Mouse (Mus musculus): ENCODE measurements at regions not wholly inside any gene's neighbourhood (a gene's known extent, or its start where the extent isn't known, plus 50 kb on each side); places are given as distances from the start of the nearest gene placed in this dataset.
"Not testable (repeated sequence)": the region's sequence is repeated elsewhere in the genome, so short reads cannot be mapped to it uniquely, and the experiment has no call there.

DNA sequence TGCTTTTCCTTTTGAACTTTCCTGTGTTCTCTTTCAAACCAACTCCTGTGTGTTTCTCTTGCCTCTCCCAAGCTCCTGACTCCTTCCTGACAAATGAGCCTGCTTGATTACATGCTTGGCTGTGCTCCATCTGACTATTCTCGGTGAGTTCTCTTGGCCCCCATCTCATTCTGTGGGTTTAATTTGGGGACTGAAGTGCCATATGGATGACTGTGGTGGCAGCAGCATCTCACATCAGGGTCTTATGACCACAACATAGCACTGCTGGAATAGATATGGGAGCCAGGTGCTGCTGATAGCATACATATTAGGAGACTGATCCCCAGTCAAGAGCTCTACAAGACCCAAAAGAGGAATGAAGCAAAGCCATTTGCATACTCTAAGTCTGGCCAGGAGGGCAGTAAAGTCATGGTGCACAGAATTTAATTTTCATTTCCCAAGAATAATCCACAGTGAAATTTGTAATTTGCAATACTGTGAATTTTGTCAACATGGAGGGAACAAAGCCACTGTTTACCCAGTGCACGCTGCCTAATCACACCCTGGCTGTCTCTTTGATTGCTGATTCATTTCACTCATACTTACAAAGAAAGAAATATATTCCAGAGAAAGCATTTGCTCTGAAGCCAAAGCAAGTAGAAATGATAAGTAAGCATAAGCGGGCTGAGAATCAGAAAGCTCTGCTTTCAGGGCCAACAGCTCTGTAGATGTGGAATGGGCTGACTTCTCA, 1478.4 kb upstream of the Gm7489 start:
- DNase-seq (ENCODE audit: low spot score) = no peak

DNA sequence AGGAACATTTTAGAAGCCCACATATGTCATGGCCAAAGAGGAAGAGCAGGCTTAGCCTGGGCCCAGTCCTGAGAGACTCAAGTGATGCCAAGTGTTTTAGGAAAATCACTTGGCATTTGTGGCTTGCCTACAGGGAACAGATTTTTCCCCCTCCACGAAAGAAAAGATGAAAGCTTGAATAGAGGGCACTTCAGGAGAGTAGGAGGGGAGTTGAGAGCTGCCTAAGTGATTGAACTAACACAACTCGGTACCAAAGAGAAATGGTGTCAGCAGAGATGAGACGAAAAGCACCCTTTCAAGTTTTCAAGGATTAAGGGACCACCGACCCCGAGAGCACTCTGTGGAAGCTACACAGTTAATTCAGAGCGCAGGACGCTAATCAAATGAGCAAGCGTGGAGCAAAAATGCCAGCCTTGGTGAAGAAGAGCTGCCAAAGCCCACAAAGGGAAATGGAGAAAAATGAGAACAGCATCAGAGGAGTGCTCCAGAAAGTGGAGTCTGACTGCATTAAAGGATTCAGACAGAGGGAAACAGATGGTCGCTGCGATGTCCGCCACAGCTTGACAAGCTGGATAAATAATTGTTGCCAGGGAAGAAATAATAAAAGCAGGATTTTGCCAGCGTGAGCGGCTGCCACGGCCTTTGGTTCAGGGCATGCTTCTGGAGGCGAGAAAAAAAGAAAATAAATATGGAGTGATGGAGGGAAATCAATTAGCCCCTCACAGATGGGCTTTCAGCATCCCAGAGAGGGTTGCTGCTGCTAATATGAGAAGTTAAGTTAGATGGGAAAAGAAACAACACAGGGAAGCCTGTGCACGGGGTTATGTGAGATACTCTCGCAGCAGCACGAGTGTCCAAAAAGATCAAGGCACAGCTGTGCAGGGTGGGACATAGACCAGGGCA, 1471.6 kb upstream of the Gm7489 start:
- no peak for DNase-seq (ENCODE audit: low spot score)

DNA sequence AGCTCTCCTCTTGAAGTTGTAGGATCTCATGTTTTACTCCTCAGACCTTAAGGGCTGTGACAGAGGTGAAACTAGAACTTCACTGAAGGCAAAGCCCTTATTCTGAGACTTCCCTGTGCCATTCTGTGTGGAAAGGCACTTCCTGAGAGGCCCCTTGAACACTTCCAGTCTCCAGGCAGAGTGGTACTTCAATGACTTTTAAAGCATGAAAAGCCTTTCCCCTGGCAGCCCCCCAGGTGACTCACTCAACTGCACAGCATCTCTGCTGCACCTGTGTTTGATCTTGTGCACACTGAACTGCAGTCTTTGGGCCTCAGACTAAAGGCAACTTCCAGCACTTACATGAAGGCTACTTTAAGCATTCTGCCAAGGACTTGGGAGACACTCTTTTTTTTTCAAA, 1458.7 kb upstream of the Gm7489 start:
- DNase-seq (ENCODE audit: low spot score) = no peak

DNA sequence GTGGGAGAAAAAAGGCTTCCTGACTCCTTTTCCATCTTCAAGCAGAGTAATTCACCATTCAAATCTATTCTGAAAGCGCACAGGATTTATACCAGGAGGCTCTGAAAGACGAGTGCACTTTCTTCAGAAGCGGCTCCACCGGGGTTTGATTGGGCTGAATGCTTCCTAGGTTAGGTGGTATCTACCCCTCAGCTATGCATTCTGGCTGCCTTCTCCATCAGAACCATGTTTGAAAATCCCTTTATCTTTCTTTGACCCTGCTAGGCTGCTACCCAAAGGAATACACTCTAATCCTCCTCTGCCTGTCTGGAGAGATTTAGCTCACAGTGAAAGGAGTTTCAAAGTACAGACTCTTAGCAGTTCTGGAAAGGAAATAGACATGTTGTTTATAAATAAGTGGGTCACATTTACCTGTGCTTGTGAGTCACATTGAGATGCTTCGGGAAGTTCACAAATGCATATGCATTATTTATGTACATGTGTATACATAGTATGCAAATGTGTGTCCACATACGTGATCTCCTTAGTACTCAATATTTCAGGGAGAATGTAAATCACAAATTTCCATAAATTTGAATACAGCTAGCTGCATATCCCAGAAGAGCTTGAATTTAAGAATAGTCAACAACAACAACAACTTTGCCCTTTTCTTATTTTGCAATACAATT, 1454.1 kb upstream of the Gm7489 start:
- DNase-seq (ENCODE audit: low spot score) = no peak

GRCm38 (mm10) chr15:52433639-52434038, 1451.1 kb upstream of the Gm7489 start:
- no peak for DNase-seq (ENCODE audit: low spot score)

- no peak for DNase-seq (ENCODE audit: low spot score)
Observed at GRCm38 (mm10) chr15:52438403-52438802, 1446.3 kb upstream of the Gm7489 start.

GRCm38 (mm10) chr15:52458782-52459181, 1425.9 kb upstream of the Gm7489 start:
- DNase-seq (ENCODE audit: low spot score) = peak; percentile 31

DNA sequence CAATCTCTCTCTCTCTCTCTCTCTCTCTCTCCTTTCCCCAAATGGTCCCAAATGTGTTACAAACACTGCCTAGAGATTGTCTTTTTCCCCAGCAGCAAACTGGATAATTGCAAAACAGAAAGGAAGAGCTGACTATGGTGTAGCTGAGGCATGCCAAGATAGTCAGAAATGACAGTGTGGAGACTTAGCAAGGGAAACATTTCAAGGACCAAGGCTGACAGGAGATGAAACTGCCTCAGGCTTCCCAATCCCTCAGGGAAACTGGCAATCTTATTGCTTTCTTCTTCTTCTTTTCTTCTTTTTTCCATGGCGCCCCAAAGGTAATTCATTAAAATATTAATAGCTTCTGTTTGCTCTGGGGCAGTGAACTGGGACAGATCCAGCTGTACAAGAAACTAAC, 1425.4 kb upstream of the Gm7489 start:
- DNase-seq (ENCODE audit: low spot score) = no peak

DNA sequence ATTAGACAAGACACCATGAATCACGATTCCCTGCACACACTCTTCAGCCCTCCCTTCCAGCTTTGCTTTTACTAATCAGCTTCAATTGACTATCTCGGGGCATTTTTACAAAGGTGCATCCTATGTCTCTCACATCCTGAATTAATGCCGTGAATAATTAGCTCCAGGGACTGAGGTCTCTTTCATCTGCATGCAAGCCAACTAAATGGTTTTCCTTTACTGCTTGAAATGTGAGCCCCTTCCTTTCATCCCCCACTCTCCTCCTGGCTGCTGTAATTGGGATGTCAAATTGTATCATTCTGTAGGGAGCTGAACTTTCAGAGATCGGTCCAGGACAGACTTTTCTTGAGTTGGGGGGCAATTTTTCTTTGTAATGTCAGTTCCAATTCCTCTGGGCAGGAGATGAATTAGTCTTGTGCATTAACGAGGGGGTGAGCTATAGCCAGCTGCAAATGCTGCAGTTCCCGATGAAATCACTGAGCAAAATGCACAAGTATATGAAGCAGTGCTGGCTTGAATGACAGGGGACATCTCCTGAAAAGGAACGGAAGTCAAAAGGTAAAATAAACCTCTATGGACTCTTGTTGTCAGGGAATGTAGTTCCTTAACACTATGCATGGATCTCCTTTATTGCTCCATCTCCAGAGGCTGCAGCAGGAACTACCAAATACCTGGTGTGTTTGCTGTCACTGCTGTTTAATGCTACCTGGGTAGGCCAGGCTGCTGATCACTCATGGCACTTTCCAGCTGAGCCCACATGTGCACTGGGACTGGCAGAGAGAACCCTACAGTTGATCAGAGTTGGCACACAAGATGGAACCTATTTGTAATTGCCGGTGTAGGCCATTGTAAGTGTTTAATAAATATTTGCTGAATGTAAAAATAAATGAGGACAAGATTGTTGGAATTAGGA, 1420.2 kb upstream of the Gm7489 start:
- DNase-seq (ENCODE audit: low spot score) = no peak

GRCm38 (mm10) chr15:52478124-52478523, 1406.6 kb upstream of the Gm7489 start:
- DNase-seq (ENCODE audit: low spot score) = not testable (repeated sequence)

DNA sequence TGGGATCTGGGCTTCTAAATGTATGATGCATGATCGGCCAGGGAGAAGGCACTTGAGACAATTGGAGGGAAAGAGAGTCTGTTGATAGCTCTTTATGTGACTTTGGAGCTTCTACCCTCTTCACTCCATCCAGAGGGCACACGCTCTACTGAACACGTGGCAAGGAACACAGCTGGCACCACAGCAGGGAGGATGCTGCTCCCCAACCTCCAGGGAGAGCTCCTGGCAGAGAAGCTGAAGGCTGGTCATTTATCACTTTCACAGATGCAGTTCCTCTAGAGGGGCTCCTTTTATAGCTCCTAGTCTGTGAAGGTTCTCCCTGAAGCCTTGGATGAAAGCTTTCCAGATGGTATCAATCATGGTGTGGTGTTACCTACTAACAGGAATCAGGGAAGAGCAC, 1403.9 kb upstream of the Gm7489 start:
- DNase-seq (ENCODE audit: low spot score) = no peak

DNA sequence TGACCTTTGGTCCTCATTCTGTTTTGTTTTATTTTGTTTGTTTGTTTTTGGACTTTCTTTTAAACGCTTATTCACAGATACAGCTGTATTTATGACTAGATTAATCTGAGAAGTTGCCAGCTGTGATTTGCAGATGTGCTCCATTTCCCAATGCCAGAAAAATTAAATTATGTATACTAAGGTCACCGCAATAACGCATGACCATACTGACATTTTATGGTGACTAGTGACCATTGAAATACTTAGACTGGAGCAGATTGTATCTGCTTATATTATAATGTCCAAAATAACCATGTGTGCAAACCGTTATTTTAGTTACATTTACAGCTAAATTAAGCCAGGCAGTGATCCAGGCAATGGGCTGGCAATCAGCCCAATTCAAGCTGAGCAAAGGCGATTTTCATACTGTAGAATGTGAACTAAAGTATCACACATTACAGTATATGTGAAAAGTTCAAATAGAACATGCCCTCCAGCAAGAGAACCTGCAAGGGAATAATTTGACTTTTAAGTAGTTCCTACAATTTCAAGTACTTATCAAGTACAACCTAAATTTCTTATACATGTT, 1401.0 kb upstream of the Gm7489 start:
- DNase-seq (ENCODE audit: low spot score) = no peak

- no peak for DNase-seq (ENCODE audit: low spot score)
Observed at GRCm38 (mm10) chr15:52484276-52484675, 1400.4 kb upstream of the Gm7489 start.

DNA sequence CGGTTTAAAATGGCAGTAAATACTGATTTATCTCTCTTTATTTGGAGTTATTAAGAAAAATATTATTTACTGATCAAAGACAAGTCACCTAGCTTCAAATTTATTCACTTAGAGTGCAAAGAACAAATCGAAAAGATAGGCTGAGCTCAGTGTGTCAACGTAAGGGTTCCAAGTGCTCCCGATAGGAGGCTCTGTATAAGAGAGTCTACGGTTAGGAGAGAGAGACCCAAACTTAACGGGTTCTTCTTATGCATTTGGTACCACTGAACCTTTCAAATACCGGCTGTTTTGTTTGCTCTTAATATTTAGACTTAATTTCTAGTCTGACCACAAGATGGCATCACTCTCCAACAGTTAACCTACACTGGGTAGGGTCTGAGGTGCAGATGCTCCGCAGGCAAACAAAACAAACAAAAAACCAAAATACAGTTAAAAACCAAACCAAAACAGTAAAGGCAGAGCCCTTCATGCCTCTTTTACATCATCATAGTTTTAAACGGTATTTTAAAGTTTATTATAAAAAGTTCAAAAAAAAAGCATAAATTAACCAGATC, 1379.4 kb upstream of the Gm7489 start:
- DNase-seq (ENCODE audit: low spot score) = peak; percentile 9

GRCm38 (mm10) chr15:52506930-52507329, 1377.8 kb upstream of the Gm7489 start:
- DNase-seq (ENCODE audit: low spot score) = peak; percentile 15

DNA sequence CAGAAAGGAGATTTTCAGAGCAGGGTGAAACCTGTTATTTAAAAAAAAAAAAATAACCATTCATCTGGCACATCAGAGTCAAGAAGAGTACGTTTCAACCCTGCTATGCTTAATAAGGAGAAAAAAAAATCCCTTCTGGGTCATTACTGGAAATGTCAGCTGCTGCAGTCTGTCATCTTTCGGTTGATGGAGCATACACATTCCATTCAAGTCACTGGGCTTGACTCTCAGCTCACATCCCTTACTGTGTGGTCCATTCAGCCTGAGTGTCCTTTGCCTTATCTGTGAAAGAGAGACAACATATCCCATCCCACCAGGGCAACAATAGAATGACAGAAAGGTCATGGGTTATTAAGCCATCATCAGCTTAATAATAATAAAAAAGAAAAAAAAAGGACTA, 1376.1 kb upstream of the Gm7489 start:
- no peak for DNase-seq (ENCODE audit: low spot score)

- DNase-seq (ENCODE audit: low spot score) = no peak
Observed at GRCm38 (mm10) chr15:52510137-52510536, 1374.6 kb upstream of the Gm7489 start.

- no peak for DNase-seq (ENCODE audit: low spot score)
Observed at GRCm38 (mm10) chr15:52536594-52536993, 1348.1 kb upstream of the Gm7489 start.

GRCm38 (mm10) chr15:52558682-52559081, 1326.0 kb upstream of the Gm7489 start:
- no peak for DNase-seq (ENCODE audit: low spot score)

- DNase-seq (ENCODE audit: low spot score) = no peak
Observed at GRCm38 (mm10) chr15:52564078-52564477, 1320.6 kb upstream of the Gm7489 start.

GRCm38 (mm10) chr15:52565449-52565851, 1319.3 kb upstream of the Gm7489 start:
- DNase-seq (ENCODE audit: low spot score) = no peak

All from heart, adult 8-10 months (tissue).